Mouse (Mus musculus): ENCODE data around the gene Adck1. TPM values are rescaled to one million over a fixed set of nuclear protein-coding genes. Genes with fewer than 3 reads are reported as not detected.
A peak's percentile ranks its signal among the peaks of the same experiment; 100 is the strongest.
"Not testable (repeated sequence)": the region's sequence is repeated elsewhere in the genome, so short reads cannot be mapped to it uniquely, and the experiment has no call there.

Adck1 gene
- 28.2 and 28.4 TPM in 2 replicates for polyA plus RNA-seq (2014; fragmentation: Nextera tagmentation; extraction: Ambion mirVana)

GRCm38 (mm10) chr12:88360441-88361119, at the start of gene Adck1:
Gene Adck1, plus strand, starts transcription at chr12:88360554.
- Histone ChIP-seq H3K4me1 (ENCODE audit: control insufficient read depth, insufficient read depth, low read length) (peaks cover 6% of the 10 kb centered on the region; the same call in 1 of the 2 replicates), H3K36me3 (ENCODE audit: control insufficient read depth, insufficient read depth, low read length) (no peaks in the 10 kb centered on the region), H3K4me2 (ENCODE audit: low read depth, low read length) (peak within 1 kb of the TSS; percentile 93), H3K9ac (replicated peaks; ENCODE audit: low read depth, low read length) (peak within 1 kb of the TSS; percentile 73), H3K27ac (ENCODE audit: low read depth, low read length) (peak within 1 kb of the TSS; percentile 75), H3K27me3 (ENCODE audit: control insufficient read depth, insufficient read depth, low read length) (no peaks in the 10 kb centered on the region), H3K9me3 (ENCODE audit: control insufficient read depth, low read length) (no peaks in the 10 kb centered on the region), H3K4me3 (ENCODE audit: low read depth, low read length) (peak within 1 kb of the TSS; percentile 58)
- peak; percentile 98 for ATAC-seq (ENCODE audit: low read depth)
- WGBS = under 1% methylated on average over 38 of the region's 38 CpGs

- Histone ChIP-seq H3K27me3 (ENCODE audit: control insufficient read depth, insufficient read depth, low read length) (no peaks in the 10 kb centered on the region), H3K27ac (ENCODE audit: low read depth, low read length) (no peak overlapping the region), H3K4me1 (ENCODE audit: control insufficient read depth, insufficient read depth, low read length) (no peaks in the 10 kb centered on the region), H3K4me3 (ENCODE audit: low read depth, low read length) (no peak overlapping the region), H3K9ac (replicated peaks; ENCODE audit: low read depth, low read length) (no peak overlapping the region), H3K4me2 (ENCODE audit: low read depth, low read length) (no peak overlapping the region), H3K36me3 (ENCODE audit: control insufficient read depth, insufficient read depth, low read length) (no peaks in the 10 kb centered on the region), H3K9me3 (ENCODE audit: control insufficient read depth, low read length) (no peaks in the 10 kb centered on the region)
- WGBS = 83% methylated on average over 3 of the region's 3 CpGs
- no peak for ATAC-seq (ENCODE audit: low read depth)
These were observed 45.8 kb upstream of the Adck1 start for GRCm38 (mm10) chr12:88314556-88314955.

GRCm38 (mm10) chr12:88323926-88324325, 36.4 kb upstream of the Adck1 start, which contains the start of gene Gm5039:
Gene Gm5039, minus strand, starts transcription at chr12:88324026.
- not testable (repeated sequence) for H3K27me3 ChIP-seq (ENCODE audit: control insufficient read depth, insufficient read depth, low read length); ATAC-seq (ENCODE audit: low read depth)
- 95% methylated on average over 2 of the region's 2 CpGs for WGBS

GRCm38 (mm10) chr12:88336662-88337413, 23.5 kb upstream of the Adck1 start:
- not testable (repeated sequence) for H3K36me3 ChIP-seq (ENCODE audit: control insufficient read depth, insufficient read depth, low read length); H3K9me3 ChIP-seq (ENCODE audit: control insufficient read depth, low read length); H3K4me1 ChIP-seq (ENCODE audit: control insufficient read depth, insufficient read depth, low read length); H3K27ac ChIP-seq (ENCODE audit: low read depth, low read length); H3K4me3 ChIP-seq (ENCODE audit: low read depth, low read length); ATAC-seq (ENCODE audit: low read depth); H3K4me2 ChIP-seq (ENCODE audit: low read depth, low read length); H3K9ac ChIP-seq (replicated peaks; ENCODE audit: low read depth, low read length); H3K27me3 ChIP-seq (ENCODE audit: control insufficient read depth, insufficient read depth, low read length)
- WGBS = 79% methylated on average over 4 of the region's 4 CpGs

More at GRCm38 (mm10) chr12:88323926-88324325, 36.4 kb upstream of the Adck1 start, which contains the start of gene Gm5039:
- not testable (repeated sequence) for H3K9me3 ChIP-seq (ENCODE audit: control insufficient read depth, low read length); H3K36me3 ChIP-seq (ENCODE audit: control insufficient read depth, insufficient read depth, low read length); H3K4me3 ChIP-seq (ENCODE audit: low read depth, low read length); H3K27ac ChIP-seq (ENCODE audit: low read depth, low read length); H3K4me1 ChIP-seq (ENCODE audit: control insufficient read depth, insufficient read depth, low read length); H3K4me2 ChIP-seq (ENCODE audit: low read depth, low read length); H3K9ac ChIP-seq (replicated peaks; ENCODE audit: low read depth, low read length)

GRCm38 (mm10) chr12:88341286-88341685, 19.1 kb upstream of the Adck1 start:
- not testable (repeated sequence) for H3K27me3 ChIP-seq (ENCODE audit: control insufficient read depth, insufficient read depth, low read length); H3K9ac ChIP-seq (replicated peaks; ENCODE audit: low read depth, low read length); H3K36me3 ChIP-seq (ENCODE audit: control insufficient read depth, insufficient read depth, low read length); ATAC-seq (ENCODE audit: low read depth); H3K4me3 ChIP-seq (ENCODE audit: low read depth, low read length); H3K9me3 ChIP-seq (ENCODE audit: control insufficient read depth, low read length); H3K4me1 ChIP-seq (ENCODE audit: control insufficient read depth, insufficient read depth, low read length); H3K4me2 ChIP-seq (ENCODE audit: low read depth, low read length); H3K27ac ChIP-seq (ENCODE audit: low read depth, low read length)
- 10% methylated on average over 2 of the region's 2 CpGs for WGBS

GRCm38 (mm10) chr12:88354182-88354702, 6.1 kb upstream of the Adck1 start:
- Histone ChIP-seq H3K27ac (ENCODE audit: low read depth, low read length) (no peak overlapping the region), H3K27me3 (ENCODE audit: control insufficient read depth, insufficient read depth, low read length) (no peaks in the 10 kb centered on the region), H3K4me2 (ENCODE audit: low read depth, low read length) (peak overlapping the region; percentile 30), H3K9ac (replicated peaks; ENCODE audit: low read depth, low read length) (no peak overlapping the region), H3K9me3 (ENCODE audit: control insufficient read depth, low read length) (no peaks in the 10 kb centered on the region), H3K36me3 (ENCODE audit: control insufficient read depth, insufficient read depth, low read length) (no peaks in the 10 kb centered on the region), H3K4me3 (ENCODE audit: low read depth, low read length) (no peak overlapping the region; the same call in 1 of the 2 replicates), H3K4me1 (ENCODE audit: control insufficient read depth, insufficient read depth, low read length) (no peaks in the 10 kb centered on the region)
- ATAC-seq (ENCODE audit: low read depth) = no peak; the same call in 1 of the 2 replicates
- WGBS = 19% methylated on average over 41 of the region's 41 CpGs

- Histone ChIP-seq H3K27me3 (ENCODE audit: control insufficient read depth, insufficient read depth, low read length) (no peaks in the 10 kb centered on the region), H3K9me3 (ENCODE audit: control insufficient read depth, low read length) (no peaks in the 10 kb centered on the region), H3K27ac (ENCODE audit: low read depth, low read length) (peak overlapping the region; percentile 75), H3K9ac (replicated peaks; ENCODE audit: low read depth, low read length) (peak overlapping the region; percentile 73), H3K36me3 (ENCODE audit: control insufficient read depth, insufficient read depth, low read length) (no peaks in the 10 kb centered on the region), H3K4me3 (ENCODE audit: low read depth, low read length) (peak overlapping the region; percentile 58), H3K4me1 (ENCODE audit: control insufficient read depth, insufficient read depth, low read length) (peaks cover 6% of the 10 kb centered on the region; the same call in 1 of the 2 replicates), H3K4me2 (ENCODE audit: low read depth, low read length) (peak overlapping the region; percentile 93)
- 49% methylated on average over 9 of the region's 9 CpGs for WGBS
- ATAC-seq (ENCODE audit: low read depth) = no peak
These were observed 729 bp downstream of the Adck1 start for GRCm38 (mm10) chr12:88361120-88361445.

GRCm38 (mm10) chr12:88367673-88368072, 7.3 kb downstream of the Adck1 start:
- Histone ChIP-seq H3K4me2 (ENCODE audit: low read depth, low read length) (no peak overlapping the region), H3K9me3 (ENCODE audit: control insufficient read depth, low read length) (no peaks in the 10 kb centered on the region), H3K27ac (ENCODE audit: low read depth, low read length) (no peak overlapping the region), H3K27me3 (ENCODE audit: control insufficient read depth, insufficient read depth, low read length) (no peaks in the 10 kb centered on the region), H3K36me3 (ENCODE audit: control insufficient read depth, insufficient read depth, low read length) (no peaks in the 10 kb centered on the region), H3K4me3 (ENCODE audit: low read depth, low read length) (no peak overlapping the region), H3K9ac (replicated peaks; ENCODE audit: low read depth, low read length) (no peak overlapping the region), H3K4me1 (ENCODE audit: control insufficient read depth, insufficient read depth, low read length) (no peaks in the 10 kb centered on the region)
- 92% methylated on average over 4 of the region's 4 CpGs for WGBS
- ATAC-seq (ENCODE audit: low read depth) = no peak

- no peaks in the 10 kb centered on the region for H3K9me3 ChIP-seq (ENCODE audit: control insufficient read depth, low read length)
- H3K4me1 ChIP-seq (ENCODE audit: control insufficient read depth, insufficient read depth, low read length) = no peaks in the 10 kb centered on the region
- no peak overlapping the region for H3K4me3 ChIP-seq (ENCODE audit: low read depth, low read length)
- no peaks in the 10 kb centered on the region for H3K27me3 ChIP-seq (ENCODE audit: control insufficient read depth, insufficient read depth, low read length)
- no peak overlapping the region for H3K9ac ChIP-seq (replicated peaks; ENCODE audit: low read depth, low read length)
- H3K36me3 ChIP-seq (ENCODE audit: control insufficient read depth, insufficient read depth, low read length) = no peaks in the 10 kb centered on the region
- no peak for ATAC-seq (ENCODE audit: low read depth)
- H3K27ac ChIP-seq (ENCODE audit: low read depth, low read length) = no peak overlapping the region
- 86% methylated on average over 4 of the region's 4 CpGs for WGBS
- no peak overlapping the region for H3K4me2 ChIP-seq (ENCODE audit: low read depth, low read length)
These were observed 8.3 kb downstream of the Adck1 start for GRCm38 (mm10) chr12:88368618-88369017.

Data from neural tube, embryonic 14.5 days (tissue).